Mouse (Mus musculus): ENCODE results near the gene Rab7b. TPM values are rescaled to one million over a fixed set of nuclear protein-coding genes. Genes with fewer than 3 reads are reported as not detected.

Gene Rab7b
- polyA plus RNA-seq, 1 experiment from 2014 or later, result 0.65 TPM

DNA sequence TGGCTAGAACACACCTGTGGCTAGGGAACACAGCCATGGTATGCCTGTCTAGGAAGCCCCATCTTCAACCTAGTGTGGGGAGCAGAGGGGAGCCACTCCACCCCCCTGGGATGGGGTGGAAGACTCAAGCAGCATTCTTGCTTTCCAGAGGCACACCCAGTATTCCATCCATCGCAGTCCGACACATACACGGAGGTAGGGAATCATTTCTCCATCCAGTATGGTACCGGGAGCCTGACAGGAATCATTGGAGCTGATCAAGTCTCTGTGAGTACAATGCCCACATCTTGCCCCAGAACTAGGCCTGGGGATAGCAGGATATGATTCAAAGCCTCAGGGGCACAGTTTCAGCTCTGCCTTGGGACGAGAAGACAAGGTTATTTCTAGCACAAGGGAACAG lies 24.4 kb upstream of the Rab7b start:
- no peak for DNase-seq (ENCODE audit: low spot score)
- no peaks in the 10 kb centered on the region for H3K9me3 ChIP-seq (replicated peaks)
- peaks cover 3% of the 10 kb centered on the region for H3K4me1 ChIP-seq
- no peak overlapping the region for H3K27ac ChIP-seq
- H3K36me3 ChIP-seq, result no peaks in the 10 kb centered on the region
- 85% methylated on average over 5 of the region's 5 CpGs for WGBS
- H3K27me3 ChIP-seq (ENCODE audit: low read depth, poor library complexity, severe bottlenecking), result no peaks in the 10 kb centered on the region
- H3K4me3 ChIP-seq, result no peak overlapping the region

DNA sequence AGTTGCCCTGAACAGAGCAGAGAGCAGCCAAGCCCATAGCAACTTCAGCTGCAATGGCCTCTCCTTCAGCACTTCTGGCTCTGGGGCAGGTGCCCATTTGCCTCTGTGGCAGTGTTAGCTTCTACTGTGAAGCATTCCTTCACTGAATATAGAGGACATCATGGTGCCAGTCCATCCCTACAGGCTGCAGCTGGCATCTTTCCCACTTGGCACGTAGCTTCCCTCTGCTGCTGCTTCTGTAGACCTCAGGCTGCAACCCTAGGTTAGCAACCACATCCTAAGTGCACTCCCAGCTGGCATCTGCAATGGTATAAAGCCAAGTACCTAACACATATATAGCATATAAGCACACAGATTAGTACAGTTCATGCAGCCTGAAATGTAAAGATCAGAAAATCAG lies 22.6 kb upstream of the Rab7b start:
- Histone ChIP-seq H3K4me3 (no peak overlapping the region), H3K9me3 (replicated peaks) (no peaks in the 10 kb centered on the region), H3K36me3 (no peaks in the 10 kb centered on the region), H3K27ac (no peak overlapping the region), H3K27me3 (ENCODE audit: low read depth, poor library complexity, severe bottlenecking) (no peaks in the 10 kb centered on the region), H3K4me1 (peaks cover 4% of the 10 kb centered on the region)
- DNase-seq (ENCODE audit: low spot score), result no peak
- 72% methylated on average over 1 of the region's 1 CpGs for WGBS

- 89% methylated on average over 8 of the region's 8 CpGs for WGBS
- H3K27ac ChIP-seq, result no peak overlapping the region
- H3K36me3 ChIP-seq, result no peaks in the 10 kb centered on the region
- no peaks in the 10 kb centered on the region for H3K9me3 ChIP-seq (replicated peaks)
- DNase-seq (ENCODE audit: low spot score), result no peak
- no peak overlapping the region for H3K4me3 ChIP-seq
- no peaks in the 10 kb centered on the region for H3K27me3 ChIP-seq (ENCODE audit: low read depth, poor library complexity, severe bottlenecking)
- H3K4me1 ChIP-seq, result peaks cover 4% of the 10 kb centered on the region
These were observed 17.4 kb upstream of the Rab7b start for GRCm38 (mm10) chr1:131671113-131671512.

DNA sequence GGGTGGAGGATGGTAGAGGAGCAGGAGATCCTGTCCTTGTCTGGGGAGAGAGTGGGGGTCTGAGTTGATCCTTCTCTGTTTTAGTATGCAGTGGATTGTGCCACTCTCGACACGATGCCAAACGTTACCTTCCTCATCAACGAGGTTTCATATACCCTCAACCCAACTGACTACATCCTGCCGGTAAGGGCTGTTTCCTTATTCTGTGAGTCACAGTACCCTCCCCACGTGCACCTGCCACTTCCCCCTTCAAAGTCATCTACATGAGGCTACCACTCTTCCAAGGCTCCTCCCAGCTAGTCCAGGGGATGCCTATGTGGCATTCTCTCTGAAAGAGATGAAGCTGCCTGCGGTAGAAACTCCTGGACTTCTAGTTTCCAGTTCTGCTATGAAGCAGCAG lies 16.1 kb upstream of the Rab7b start:
- H3K4me3 ChIP-seq, result no peak overlapping the region
- no peak for DNase-seq (ENCODE audit: low spot score)
- peaks cover 4% of the 10 kb centered on the region for H3K4me1 ChIP-seq
- 85% methylated on average over 7 of the region's 7 CpGs for WGBS
- no peaks in the 10 kb centered on the region for H3K36me3 ChIP-seq
- no peak overlapping the region for H3K27ac ChIP-seq
- no peaks in the 10 kb centered on the region for H3K27me3 ChIP-seq (ENCODE audit: low read depth, poor library complexity, severe bottlenecking)
- H3K9me3 ChIP-seq (replicated peaks), result no peaks in the 10 kb centered on the region

GRCm38 (mm10) chr1:131679644-131680043 lies 8.9 kb upstream of the Rab7b start:
- Histone ChIP-seq H3K4me3 (no peak overlapping the region), H3K4me1 (no peaks in the 10 kb centered on the region), H3K36me3 (no peaks in the 10 kb centered on the region), H3K27me3 (ENCODE audit: low read depth, poor library complexity, severe bottlenecking) (no peaks in the 10 kb centered on the region), H3K27ac (no peak overlapping the region), H3K9me3 (replicated peaks) (no peaks in the 10 kb centered on the region)
- 91% methylated on average over 5 of the region's 5 CpGs for WGBS
- DNase-seq (ENCODE audit: low spot score), result no peak

GRCm38 (mm10) chr1:131687739-131688138 lies 756 bp upstream of the Rab7b start:
- 98% methylated on average over 2 of the region's 2 CpGs for WGBS
- no peak overlapping the region for H3K27ac ChIP-seq
- DNase-seq (ENCODE audit: low spot score), result no peak
- H3K4me3 ChIP-seq, result no peak overlapping the region
- no peaks in the 10 kb centered on the region for H3K27me3 ChIP-seq (ENCODE audit: low read depth, poor library complexity, severe bottlenecking)
- no peaks in the 10 kb centered on the region; the same call in 1 of the 2 replicates for H3K4me1 ChIP-seq
- no peaks in the 10 kb centered on the region for H3K9me3 ChIP-seq (replicated peaks)
- H3K36me3 ChIP-seq, result no peaks in the 10 kb centered on the region

GRCm38 (mm10) chr1:131689016-131689415 lies 521 bp downstream of the Rab7b start:
- no peak for DNase-seq (ENCODE audit: low spot score)
- no peaks in the 10 kb centered on the region for H3K27me3 ChIP-seq (ENCODE audit: low read depth, poor library complexity, severe bottlenecking)
- no peak overlapping the region for H3K4me3 ChIP-seq
- no peak overlapping the region for H3K27ac ChIP-seq
- 81% methylated on average over 3 of the region's 3 CpGs for WGBS
- H3K9me3 ChIP-seq (replicated peaks), result no peaks in the 10 kb centered on the region
- no peaks in the 10 kb centered on the region for H3K36me3 ChIP-seq
- no peaks in the 10 kb centered on the region; the same call in 1 of the 2 replicates for H3K4me1 ChIP-seq

DNA sequence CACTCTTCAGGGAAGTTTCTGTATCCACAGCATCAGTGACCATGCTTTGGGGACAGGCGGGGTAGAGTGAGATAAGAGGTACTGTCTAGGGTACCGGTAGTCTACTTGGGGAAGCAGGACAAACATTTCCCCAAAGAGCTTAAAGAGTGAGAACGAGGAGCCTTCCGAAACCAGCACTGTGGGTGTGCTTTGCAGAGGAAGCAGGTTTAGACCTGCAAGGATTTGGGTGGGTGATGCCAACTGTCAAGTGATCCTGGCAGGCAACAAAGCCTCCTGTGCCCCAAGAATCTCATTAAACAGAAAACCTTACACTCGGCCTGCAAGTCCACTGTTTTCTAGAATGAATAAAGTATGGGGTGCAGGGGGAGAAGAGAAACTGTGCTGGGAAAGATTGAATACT lies 1.4 kb downstream of the Rab7b start:
- H3K4me1 ChIP-seq, result no peaks in the 10 kb centered on the region; the same call in 1 of the 2 replicates
- no peak overlapping the region for H3K27ac ChIP-seq
- 88% methylated on average over 5 of the region's 5 CpGs for WGBS
- no peak for DNase-seq (ENCODE audit: low spot score)
- no peaks in the 10 kb centered on the region for H3K27me3 ChIP-seq (ENCODE audit: low read depth, poor library complexity, severe bottlenecking)
- no peaks in the 10 kb centered on the region for H3K36me3 ChIP-seq
- H3K4me3 ChIP-seq, result no peak overlapping the region
- H3K9me3 ChIP-seq (replicated peaks), result no peaks in the 10 kb centered on the region

GRCm38 (mm10) chr1:131690435-131690834 lies 1.9 kb downstream of the Rab7b start:
- DNase-seq (ENCODE audit: low spot score), result no peak
- no peaks in the 10 kb centered on the region for H3K9me3 ChIP-seq (replicated peaks)

GRCm38 (mm10) chr1:131691356-131691755 lies 2.9 kb downstream of the Rab7b start:
- H3K4me1 ChIP-seq, result no peaks in the 10 kb centered on the region; the same call in 1 of the 2 replicates
- H3K27me3 ChIP-seq (ENCODE audit: low read depth, poor library complexity, severe bottlenecking), result no peaks in the 10 kb centered on the region
- no peaks in the 10 kb centered on the region for H3K36me3 ChIP-seq
- no peak overlapping the region for H3K27ac ChIP-seq
- no peak overlapping the region for H3K4me3 ChIP-seq
- DNase-seq (ENCODE audit: low spot score), result no peak
- H3K9me3 ChIP-seq (replicated peaks), result no peaks in the 10 kb centered on the region

More at GRCm38 (mm10) chr1:131690435-131690834, 1.9 kb downstream of the Rab7b start:
- WGBS, result 65% methylated on average over 3 of the region's 3 CpGs
- H3K27ac ChIP-seq, result no peak overlapping the region
- no peaks in the 10 kb centered on the region for H3K36me3 ChIP-seq
- no peaks in the 10 kb centered on the region; the same call in 1 of the 2 replicates for H3K4me1 ChIP-seq
- no peak overlapping the region for H3K4me3 ChIP-seq
- H3K27me3 ChIP-seq (ENCODE audit: low read depth, poor library complexity, severe bottlenecking), result no peaks in the 10 kb centered on the region

- Histone ChIP-seq H3K36me3 (no peaks in the 10 kb centered on the region), H3K27ac (no peak overlapping the region), H3K27me3 (ENCODE audit: low read depth, poor library complexity, severe bottlenecking) (no peaks in the 10 kb centered on the region), H3K9me3 (replicated peaks) (no peaks in the 10 kb centered on the region), H3K4me3 (no peak overlapping the region), H3K4me1 (no peaks in the 10 kb centered on the region; the same call in 1 of the 2 replicates)
- WGBS, result 84% methylated on average over 2 of the region's 2 CpGs
- no peak for DNase-seq (ENCODE audit: low spot score)
These were observed 6.8 kb downstream of the Rab7b start for GRCm38 (mm10) chr1:131695308-131695707.

GRCm38 (mm10) chr1:131696325-131696724 lies 7.8 kb downstream of the Rab7b start:
- H3K9me3 ChIP-seq (replicated peaks), result no peaks in the 10 kb centered on the region
- 70% methylated on average over 4 of the region's 4 CpGs for WGBS
- H3K36me3 ChIP-seq, result no peaks in the 10 kb centered on the region
- no peaks in the 10 kb centered on the region for H3K4me1 ChIP-seq
- no peak for DNase-seq (ENCODE audit: low spot score)
- no peak overlapping the region for H3K4me3 ChIP-seq
- no peak overlapping the region for H3K27ac ChIP-seq
- H3K27me3 ChIP-seq (ENCODE audit: low read depth, poor library complexity, severe bottlenecking), result no peaks in the 10 kb centered on the region

DNA sequence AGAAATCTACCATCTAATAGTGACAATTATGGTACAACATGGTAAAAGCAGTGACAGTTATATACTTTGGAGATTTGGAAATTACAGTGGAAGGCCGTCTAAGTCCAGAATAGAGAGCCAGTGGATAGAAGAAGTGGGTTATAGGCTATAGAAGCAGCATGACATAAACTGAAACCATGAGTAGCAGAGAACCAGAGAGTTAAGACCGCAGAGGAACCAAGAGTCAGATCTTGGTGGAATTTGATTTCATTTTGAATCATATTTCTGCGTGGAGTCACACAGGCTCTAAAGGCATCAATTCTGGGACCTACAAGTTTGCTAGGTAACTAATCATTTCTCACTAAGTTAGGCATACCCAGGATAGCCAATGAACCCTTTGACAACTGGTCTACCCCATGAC lies 10.3 kb downstream of the Rab7b start:
- DNase-seq (ENCODE audit: low spot score), result no peak
- Histone ChIP-seq H3K27ac (no peak overlapping the region), H3K9me3 (replicated peaks) (no peaks in the 10 kb centered on the region), H3K36me3 (no peaks in the 10 kb centered on the region), H3K4me1 (no peaks in the 10 kb centered on the region), H3K4me3 (no peak overlapping the region), H3K27me3 (ENCODE audit: low read depth, poor library complexity, severe bottlenecking) (no peaks in the 10 kb centered on the region)
- WGBS, result 88% methylated on average over 3 of the region's 3 CpGs

DNA sequence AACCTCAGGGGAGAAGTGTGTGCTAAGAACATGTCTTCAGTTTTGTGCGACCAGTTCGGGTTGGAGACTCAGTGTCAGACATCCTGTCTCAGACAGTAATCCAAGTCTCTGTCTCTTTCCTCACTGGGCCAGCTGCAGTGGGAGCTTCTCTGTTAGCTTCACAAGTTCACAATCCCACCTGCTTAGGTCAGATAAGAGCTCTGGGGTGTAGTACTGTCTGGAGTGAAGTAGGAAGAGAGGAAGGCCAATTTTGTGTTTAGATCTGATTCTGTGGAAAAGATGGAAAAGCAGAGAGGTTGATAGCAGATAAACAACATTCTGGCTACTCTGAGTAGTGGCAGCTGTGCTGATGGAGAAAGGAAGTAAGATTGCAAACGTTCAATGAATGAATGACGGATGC lies 11.1 kb downstream of the Rab7b start:
- H3K36me3 ChIP-seq, result no peaks in the 10 kb centered on the region
- H3K9me3 ChIP-seq (replicated peaks), result no peaks in the 10 kb centered on the region
- DNase-seq (ENCODE audit: low spot score), result no peak
- no peaks in the 10 kb centered on the region for H3K27me3 ChIP-seq (ENCODE audit: low read depth, poor library complexity, severe bottlenecking)
- WGBS, result 89% methylated on average over 4 of the region's 4 CpGs
- no peak overlapping the region for H3K4me3 ChIP-seq
- no peaks in the 10 kb centered on the region for H3K4me1 ChIP-seq
- no peak overlapping the region for H3K27ac ChIP-seq

Measured in limb, embryonic 10.5 days (tissue).